Mouse (Mus musculus) effector memory CD4-positive, alpha-beta T cell, adult 7 months (primary cell): Measurements from ENCODE around the gene Gm2431. TPM values are rescaled to one million over a fixed set of nuclear protein-coding genes. Genes with fewer than 3 reads are reported as not detected.

Source experiments
- polyA plus RNA-seq: library from polyadenylated mRNA; unstranded; fragments of 100-300 nt; shearing (Covaris generic); gene quantifications from one replicate; pipeline ENCODE4 v1.2.1, GENCODE M21; 2017

Gene Gm2431
- polyA plus RNA-seq = not detected

GRCm38 (mm10) chr7:142258254-142258653, at the start of gene Gm2431:
TSS of gene Gm2431 (minus strand) at chr7:142258354.

GRCm38 (mm10) chr7:142303249-142303648, 45.1 kb upstream of the Gm2431 start, which contains the start of gene Krtap5-4:
TSS of gene Krtap5-4 (plus strand) at chr7:142303549.

DNA sequence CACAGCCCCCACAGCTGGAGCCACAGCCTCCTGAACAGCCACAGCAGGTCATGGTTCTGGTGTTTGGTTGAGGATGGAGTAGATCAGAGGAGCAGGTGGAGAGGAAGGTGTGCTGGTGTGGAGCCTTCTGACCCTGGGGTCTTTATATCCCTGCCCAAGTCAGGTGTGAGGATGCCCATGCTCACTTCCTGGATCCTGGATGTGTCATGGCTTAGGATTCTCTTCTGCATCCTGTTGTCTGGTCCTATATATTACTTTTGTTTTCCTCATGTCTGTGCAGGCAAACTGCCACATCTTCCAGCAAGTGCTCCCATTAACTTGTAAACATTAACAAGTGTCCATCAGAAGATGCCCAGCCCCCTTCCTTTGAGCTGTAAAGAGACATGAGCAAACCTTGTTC, 38.9 kb upstream of the Gm2431 start, which contains the start of gene Krtap5-1:
TSS of gene Krtap5-1 (minus strand) at position 101 of the 400 bp plus-strand sequence.

GRCm38 (mm10) chr7:142274263-142274662, 16.1 kb upstream of the Gm2431 start, which contains the start of gene Gm4559:
TSS of gene Gm4559 (minus strand) at chr7:142274363.

GRCm38 (mm10) chr7:142240978-142241377, 17.2 kb downstream of the Gm2431 start, which contains the start of gene Gm40460:
TSS of gene Gm40460 (minus strand) at chr7:142241078.

GRCm38 (mm10) chr7:142229871-142230270, 28.3 kb downstream of the Gm2431 start, which contains the start of gene Krtap5-5:
TSS of gene Krtap5-5 (minus strand) at chr7:142229971.

GRCm38 (mm10) chr7:142211559-142211958, 46.6 kb downstream of the Gm2431 start, which contains the start of gene Gm7579:
TSS of gene Gm7579 (plus strand) at chr7:142211859.

Other genes with a start within 250 kb of the Gm2431 start
- 132 TPM for gene Mob2, start 197.3 kb downstream of the Gm2431 start, polyA plus RNA-seq
- gene Dusp8, start 162.5 kb downstream of the Gm2431 start, polyA plus RNA-seq = 32.7 TPM
- 1.2 TPM for gene Gm45618, start 137.6 kb downstream of the Gm2431 start, polyA plus RNA-seq
- not detected for gene Gm39115, start 122.3 kb downstream of the Gm2431 start, polyA plus RNA-seq
- not detected for gene Gm45337, start 113.7 kb downstream of the Gm2431 start, polyA plus RNA-seq
- not detected for gene Gm29735, start 101.2 kb downstream of the Gm2431 start, polyA plus RNA-seq
- gene Gm4553, start 92.6 kb downstream of the Gm2431 start, polyA plus RNA-seq = not detected
- gene Krtap5-2, start 82.3 kb downstream of the Gm2431 start, polyA plus RNA-seq = not detected
- gene Gm10153, start 68.0 kb downstream of the Gm2431 start, polyA plus RNA-seq = not detected
- gene Krtap5-3, start 57.0 kb downstream of the Gm2431 start, polyA plus RNA-seq = not detected
- not detected for gene Gm7579, start 46.5 kb downstream of the Gm2431 start, polyA plus RNA-seq
- not detected for gene Krtap5-5, start 28.4 kb downstream of the Gm2431 start, polyA plus RNA-seq
- not detected for gene Gm40460, start 17.3 kb downstream of the Gm2431 start, polyA plus RNA-seq
- gene Gm4559, start 16.0 kb upstream of the Gm2431 start, polyA plus RNA-seq = not detected
- not detected for gene Krtap5-1, start 38.8 kb upstream of the Gm2431 start, polyA plus RNA-seq
- gene Krtap5-4, start 45.2 kb upstream of the Gm2431 start, polyA plus RNA-seq = not detected
- 44.4 TPM for gene Ifitm10, start 115.4 kb upstream of the Gm2431 start, polyA plus RNA-seq
- gene Gm49369, start 124.3 kb upstream of the Gm2431 start, polyA plus RNA-seq = 28.2 TPM
- gene Ctsd, start 129.7 kb upstream of the Gm2431 start, polyA plus RNA-seq = 419 TPM
- gene Syt8, start 176.5 kb upstream of the Gm2431 start, polyA plus RNA-seq = not detected
- not detected for gene Tnni2, start 183.5 kb upstream of the Gm2431 start, polyA plus RNA-seq
- gene Lsp1, start 202.5 kb upstream of the Gm2431 start, polyA plus RNA-seq = 1,101 TPM
- 5.0 TPM for gene Tnnt3, start 240.5 kb upstream of the Gm2431 start, polyA plus RNA-seq